Mouse (Mus musculus): Measurements from ENCODE around the gene Eif2s2. TPM values are rescaled to one million over a fixed set of nuclear protein-coding genes. Genes with fewer than 3 reads are reported as not detected.
A peak's percentile ranks its signal among the peaks of the same experiment; 100 is the strongest.

Eif2s2 gene
- polyA plus RNA-seq, 1 experiment from 2014 or later: 113 TPM

DNA sequence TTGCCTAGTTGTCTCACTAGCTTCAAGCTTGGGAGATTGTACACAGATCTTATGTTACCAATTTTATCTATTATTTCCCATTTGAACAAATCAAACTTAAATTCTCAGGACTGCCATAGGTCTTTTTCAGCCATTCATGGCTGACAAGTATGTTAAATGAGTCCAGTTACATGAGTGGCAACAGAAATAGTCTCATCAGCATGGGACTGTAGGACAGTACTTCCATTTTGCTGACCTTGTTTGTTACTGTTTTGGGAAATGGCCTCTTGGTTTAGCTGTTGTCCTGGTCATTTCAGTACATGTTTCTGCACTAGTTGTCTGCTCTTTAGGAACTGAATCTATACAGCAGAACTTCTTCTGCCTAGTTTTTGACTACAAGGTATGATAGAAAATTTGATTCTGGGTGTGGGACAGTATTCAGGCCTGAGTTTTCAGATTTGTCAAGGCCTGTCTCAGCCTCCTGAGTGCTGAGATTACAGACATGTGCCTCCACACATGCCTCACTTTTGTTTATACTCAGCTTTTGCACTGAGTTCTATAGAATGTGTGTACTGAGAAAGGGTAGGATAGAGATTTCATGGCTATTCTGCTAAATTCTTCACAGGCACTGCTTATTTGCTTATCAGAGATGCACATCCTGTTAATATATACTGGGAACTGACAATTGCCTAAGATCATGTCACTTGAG lies 22.6 kb downstream of the Eif2s2 start:
- no peak for ATAC-seq (ENCODE audit: low FRiP score)

DNA sequence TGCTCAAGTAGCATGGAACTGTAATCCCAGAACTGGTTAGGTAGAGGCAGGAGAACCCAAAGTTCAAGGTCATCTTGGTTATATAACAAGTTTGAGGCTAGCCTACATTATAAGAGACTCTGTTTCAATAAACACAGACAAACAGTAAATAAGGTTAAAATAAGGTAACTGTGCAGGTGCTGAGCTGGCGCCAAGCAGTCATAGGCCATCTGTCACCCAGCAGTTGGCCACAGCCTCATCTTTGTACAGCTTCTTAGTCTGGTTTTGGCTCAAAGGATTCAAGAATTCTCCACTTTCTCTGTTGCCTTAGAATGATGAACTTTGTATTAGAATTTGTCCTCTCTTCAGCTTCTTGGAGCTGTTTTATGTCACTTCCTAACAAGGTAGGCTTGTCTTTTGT lies 24.6 kb downstream of the Eif2s2 start:
- no peak overlapping the region for H3K9ac ChIP-seq
- H3K4me3 ChIP-seq (replicated peaks): no peak overlapping the region
- H3K27ac ChIP-seq: no peak overlapping the region
- WGBS: 94% methylated on average over 1 of the region's 1 CpGs
- H3K4me2 ChIP-seq: no peak overlapping the region
- H3K27me3 ChIP-seq: no peaks in the 10 kb centered on the region
- H3K4me1 ChIP-seq: no peaks in the 10 kb centered on the region
- peaks cover 93% of the 10 kb centered on the region for H3K36me3 ChIP-seq (replicated peaks)
- no peaks in the 10 kb centered on the region for H3K9me3 ChIP-seq
- no peak for ATAC-seq (ENCODE audit: low FRiP score)

More for the DNA sequence above, 22.6 kb downstream of the Eif2s2 start:
- H3K36me3 ChIP-seq (replicated peaks): peaks cover 86% of the 10 kb centered on the region
- H3K4me1 ChIP-seq: no peaks in the 10 kb centered on the region
- H3K27me3 ChIP-seq: no peaks in the 10 kb centered on the region
- no peak overlapping the region for H3K4me2 ChIP-seq
- H3K27ac ChIP-seq: no peak overlapping the region
- no peak overlapping the region for H3K9ac ChIP-seq
- H3K4me3 ChIP-seq (replicated peaks): no peak overlapping the region
- no peaks in the 10 kb centered on the region for H3K9me3 ChIP-seq

- no peak for ATAC-seq (ENCODE audit: low FRiP score)
- WGBS: 76% methylated on average over 3 of the region's 3 CpGs
- H3K36me3 ChIP-seq (replicated peaks): peaks cover 95% of the 10 kb centered on the region
Measured at GRCm38 (mm10) chr2:154865696-154866095, 27.0 kb downstream of the Eif2s2 start.

GRCm38 (mm10) chr2:154863672-154864071 lies 29.1 kb downstream of the Eif2s2 start:
- WGBS: 95% methylated on average over 13 of the region's 13 CpGs
- H3K4me3 ChIP-seq (replicated peaks): no peak overlapping the region
- H3K9me3 ChIP-seq: no peaks in the 10 kb centered on the region
- no peak overlapping the region for H3K4me2 ChIP-seq
- no peak overlapping the region for H3K9ac ChIP-seq
- H3K27ac ChIP-seq: no peak overlapping the region
- no peaks in the 10 kb centered on the region for H3K27me3 ChIP-seq
- H3K4me1 ChIP-seq: no peaks in the 10 kb centered on the region
- H3K36me3 ChIP-seq (replicated peaks): peaks cover 91% of the 10 kb centered on the region
- no peak for ATAC-seq (ENCODE audit: low FRiP score)

More at GRCm38 (mm10) chr2:154865696-154866095, 27.0 kb downstream of the Eif2s2 start:
- Histone ChIP-seq H3K9ac (no peak overlapping the region), H3K27me3 (no peaks in the 10 kb centered on the region), H3K4me2 (no peak overlapping the region), H3K27ac (no peak overlapping the region), H3K9me3 (no peaks in the 10 kb centered on the region), H3K4me1 (no peaks in the 10 kb centered on the region), H3K4me3 (replicated peaks) (no peak overlapping the region)

- Histone ChIP-seq H3K9ac (no peak overlapping the region), H3K4me3 (replicated peaks) (no peak overlapping the region), H3K4me1 (no peaks in the 10 kb centered on the region), H3K9me3 (no peaks in the 10 kb centered on the region), H3K4me2 (no peak overlapping the region), H3K36me3 (replicated peaks) (peaks cover 29% of the 10 kb centered on the region), H3K27ac (no peak overlapping the region), H3K27me3 (no peaks in the 10 kb centered on the region)
- no peak for ATAC-seq (ENCODE audit: low FRiP score)
- WGBS: 87% methylated on average over 1 of the region's 1 CpGs
Measured at GRCm38 (mm10) chr2:154855383-154855782, 37.4 kb downstream of the Eif2s2 start.

DNA sequence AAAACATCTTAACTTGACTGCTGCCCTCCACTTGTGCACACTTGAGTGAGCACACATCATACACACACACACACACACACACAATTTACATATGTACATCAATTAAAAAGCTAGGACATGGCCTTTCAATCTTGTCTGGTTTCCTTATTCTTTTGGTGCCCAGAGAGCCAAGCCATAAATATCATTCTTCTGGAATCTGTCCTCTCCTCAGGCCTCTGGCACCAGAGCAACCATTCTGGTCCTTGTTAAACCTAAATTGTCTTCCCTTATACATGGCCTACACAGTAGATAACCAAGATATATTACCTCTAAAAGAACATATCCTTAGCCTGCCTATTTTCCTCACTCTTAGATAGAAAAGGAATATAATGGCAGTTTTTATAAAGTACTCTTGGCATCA lies 44.6 kb downstream of the Eif2s2 start:
- Histone ChIP-seq H3K9ac (no peak overlapping the region), H3K36me3 (replicated peaks) (peaks cover 10% of the 10 kb centered on the region), H3K27me3 (no peaks in the 10 kb centered on the region), H3K4me2 (no peak overlapping the region), H3K4me1 (no peaks in the 10 kb centered on the region), H3K4me3 (replicated peaks) (no peak overlapping the region), H3K27ac (no peak overlapping the region), H3K9me3 (no peaks in the 10 kb centered on the region)
- no peak for ATAC-seq (ENCODE audit: low FRiP score)

DNA sequence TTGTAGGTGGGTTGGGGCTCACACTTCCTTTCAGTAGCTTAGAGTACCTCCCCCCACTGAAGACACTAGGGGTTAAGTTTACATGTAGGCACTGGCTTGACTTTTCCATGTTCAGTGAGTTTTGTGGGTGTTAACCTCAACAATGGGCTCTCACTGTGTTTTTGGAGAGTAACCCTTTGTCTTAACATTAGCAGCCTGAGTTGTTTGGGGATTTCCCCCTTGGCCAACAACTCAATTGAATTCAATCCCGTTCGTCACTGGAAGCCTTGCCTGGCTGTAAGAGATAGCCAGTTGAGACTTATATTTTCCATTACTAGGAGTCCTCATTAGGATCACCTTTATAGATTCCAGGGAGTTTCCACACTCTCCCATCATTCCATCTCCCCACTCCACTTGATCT lies 56.2 kb downstream of the Eif2s2 start:
- ATAC-seq (ENCODE audit: low FRiP score): no peak
- H3K9me3 ChIP-seq: no peaks in the 10 kb centered on the region
- WGBS: 87% methylated on average over 2 of the region's 2 CpGs

GRCm38 (mm10) chr2:154834149-154834865 lies 58.4 kb downstream of the Eif2s2 start:
- Histone ChIP-seq H3K4me2 (no peak overlapping the region), H3K9me3 (no peaks in the 10 kb centered on the region), H3K27ac (no peak overlapping the region), H3K27me3 (no peaks in the 10 kb centered on the region), H3K4me1 (peaks cover 16% of the 10 kb centered on the region), H3K36me3 (replicated peaks) (peaks cover 5% of the 10 kb centered on the region; the same call in 1 of the 2 replicates), H3K9ac (no peak overlapping the region), H3K4me3 (replicated peaks) (no peak overlapping the region)
- ATAC-seq (ENCODE audit: low FRiP score): no peak
- WGBS: 98% methylated on average over 6 of the region's 6 CpGs

More for the DNA sequence above, 56.2 kb downstream of the Eif2s2 start:
- Histone ChIP-seq H3K4me2 (no peak overlapping the region), H3K4me1 (peaks cover 13% of the 10 kb centered on the region), H3K27ac (no peak overlapping the region), H3K9ac (no peak overlapping the region), H3K4me3 (replicated peaks) (no peak overlapping the region), H3K36me3 (replicated peaks) (peaks cover 5% of the 10 kb centered on the region; the same call in 1 of the 2 replicates), H3K27me3 (no peaks in the 10 kb centered on the region)

DNA sequence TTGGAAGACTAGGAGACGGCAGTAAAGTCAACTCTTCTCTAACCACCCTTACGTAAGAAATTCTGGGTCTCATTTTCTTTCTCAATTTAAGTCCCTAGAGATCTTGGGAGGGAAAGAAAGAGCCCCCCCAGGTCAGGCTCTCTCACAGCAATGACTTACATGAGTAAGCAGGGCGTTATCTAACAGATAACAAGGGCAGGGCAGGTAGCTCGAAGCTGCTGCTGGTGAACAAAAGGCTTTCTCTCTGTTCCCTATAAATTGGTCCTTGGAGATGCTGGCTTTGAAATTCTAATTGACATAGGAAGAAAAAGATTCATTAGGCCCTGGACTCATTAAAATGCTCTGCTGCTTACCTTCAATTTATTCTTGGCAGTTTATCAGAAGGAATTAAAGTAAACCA lies 60.3 kb downstream of the Eif2s2 start:
- no peaks in the 10 kb centered on the region; the same call in 1 of the 2 replicates for H3K36me3 ChIP-seq (replicated peaks)
- H3K9me3 ChIP-seq: no peaks in the 10 kb centered on the region
- peaks cover 16% of the 10 kb centered on the region for H3K4me1 ChIP-seq
- no peak overlapping the region for H3K4me3 ChIP-seq (replicated peaks)
- no peak overlapping the region for H3K9ac ChIP-seq
- no peak for ATAC-seq (ENCODE audit: low FRiP score)
- H3K27me3 ChIP-seq: no peaks in the 10 kb centered on the region
- H3K27ac ChIP-seq: peak overlapping the region; percentile 65
- WGBS: 59% methylated on average over 4 of the region's 4 CpGs
- no peak overlapping the region for H3K4me2 ChIP-seq

DNA sequence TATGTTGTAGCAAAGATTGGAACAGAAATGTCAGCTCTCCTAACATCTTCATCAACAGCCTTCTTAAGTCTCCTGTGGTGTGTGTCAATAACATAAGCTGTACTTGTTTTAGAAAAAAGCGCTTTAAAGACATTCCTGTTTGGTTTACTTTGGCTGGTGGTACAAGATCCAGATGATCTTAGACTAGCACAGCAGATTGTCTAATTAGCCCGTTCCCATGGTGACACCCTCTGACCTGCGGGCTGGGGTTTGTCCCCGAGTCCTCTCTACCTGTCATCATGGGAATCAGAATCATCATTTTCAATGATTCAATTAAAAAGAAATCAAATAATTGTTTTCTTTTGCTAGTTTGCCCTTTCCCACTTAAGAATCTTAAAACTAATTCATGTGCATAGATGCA lies 65.2 kb downstream of the Eif2s2 start:
- 84% methylated on average over 4 of the region's 4 CpGs for WGBS

GRCm38 (mm10) chr2:154826054-154826538 lies 66.6 kb downstream of the Eif2s2 start:
- Histone ChIP-seq H3K36me3 (replicated peaks) (0 out of 2 replicates have a peak, but pooled peaks cover 2% of the 10 kb centered on the region), H3K9ac (no peak overlapping the region), H3K4me1 (peaks cover 7% of the 10 kb centered on the region; the same call in 1 of the 2 replicates), H3K9me3 (no peaks in the 10 kb centered on the region), H3K4me3 (replicated peaks) (no peak overlapping the region), H3K4me2 (no peak overlapping the region), H3K27ac (no peak overlapping the region), H3K27me3 (no peaks in the 10 kb centered on the region)
- no peak for ATAC-seq (ENCODE audit: low FRiP score)
- WGBS: 88% methylated on average over 1 of the region's 1 CpGs

More for the DNA sequence above, 65.2 kb downstream of the Eif2s2 start:
- Histone ChIP-seq H3K9ac (no peak overlapping the region), H3K27ac (no peak overlapping the region), H3K4me2 (no peak overlapping the region), H3K4me3 (replicated peaks) (no peak overlapping the region), H3K27me3 (no peaks in the 10 kb centered on the region), H3K4me1 (peaks cover 14% of the 10 kb centered on the region), H3K36me3 (replicated peaks) (0 out of 2 replicates have a peak, but pooled peaks cover 2% of the 10 kb centered on the region), H3K9me3 (no peaks in the 10 kb centered on the region)
- ATAC-seq (ENCODE audit: low FRiP score): no peak
